ENCODE assay signal across 9 mouse cellular contexts in genomic region chr2:31762155-31762554, GRCm38 (mm10). TPM values are rescaled to one million over a fixed set of nuclear protein-coding genes. Genes with fewer than 3 reads are reported as not detected.
DNase-seq lines count a peak whose midpoint lies in the region; ATAC-seq and TF ChIP-seq lines count a peak whose summit lies in the region.
"Had no signal": no experiment of that assay in that cellular context is flagged by ENCODE, and none has a peak within 500 bp of the region (broad histone marks: within the 10 kb centered on the region; RNA-seq: fewer than 3 reads in every experiment).

No protein-coding gene starts in this region.

- H3K27me3 ChIP-seq in neural tube, embryonic 11.5 days (ENCODE audit: control insufficient read depth, insufficient read depth, low read length) = no peaks in the 10 kb centered on the region
- H3K27me3 ChIP-seq in limb, embryonic 14.5 days (ENCODE audit: control insufficient read depth, insufficient read depth, low read length) = no peaks in the 10 kb centered on the region
- H3K27me3 ChIP-seq in stomach, embryonic 15.5 days (replicated peaks) = no peaks in the 10 kb centered on the region

- ATAC-seq in neural tube, embryonic 11.5 days (ENCODE audit: insufficient read depth, low FRiP score, low TSS enrichment) = no peak
- no peak for ATAC-seq in limb, embryonic 14.5 days (ENCODE audit: low FRiP score, low read depth)
- no peak for ATAC-seq in stomach, embryonic 15.5 days (ENCODE audit: insufficient read depth, low FRiP score, low read depth)

- no peaks in the 10 kb centered on the region for H3K9me3 ChIP-seq in neural tube, embryonic 11.5 days (ENCODE audit: control insufficient read depth, low read length)
- no peaks in the 10 kb centered on the region for H3K9me3 ChIP-seq in limb, embryonic 14.5 days (ENCODE audit: control insufficient read depth, low read length)
- H3K9me3 ChIP-seq in stomach, embryonic 15.5 days = no peaks in the 10 kb centered on the region

- WGBS in neural tube, embryonic 11.5 days = 38% methylated on average over 3 of the region's 3 CpGs
- 43% methylated on average over 3 of the region's 3 CpGs for WGBS in limb, embryonic 14.5 days
- WGBS in stomach, embryonic 15.5 days = 25% methylated on average over 3 of the region's 3 CpGs

- peaks cover 39% of the 10 kb centered on the region for H3K4me1 ChIP-seq in neural tube, embryonic 11.5 days (ENCODE audit: control insufficient read depth, insufficient read depth, low read length)
- peaks cover 23% of the 10 kb centered on the region for H3K4me1 ChIP-seq in limb, embryonic 14.5 days (ENCODE audit: control insufficient read depth, insufficient read depth, low read length)
- peaks cover 37% of the 10 kb centered on the region for H3K4me1 ChIP-seq in stomach, embryonic 15.5 days

- H3K9ac ChIP-seq in neural tube, embryonic 11.5 days (ENCODE audit: low read length) = peak overlapping the region; percentile 42; the same call in 1 of the 2 replicates
- peak overlapping the region; percentile 99; the same call in 1 of the 2 replicates for H3K9ac ChIP-seq in limb, embryonic 14.5 days (ENCODE audit: low read depth, low read length, severe bottlenecking)
- H3K9ac ChIP-seq in stomach, embryonic 15.5 days = no peak overlapping the region

- peak; percentile 46 for DNase-seq in adrenal gland, postnatal 14 days
- no peak for DNase-seq in adrenal gland, postnatal 36 days
- no peak for DNase-seq in neural tube, embryonic 11.5 days (ENCODE audit: low spot score)
- no peak for DNase-seq in neural tube, embryonic 10.5 days (ENCODE audit: extremely low spot score, low spot score)
- DNase-seq in limb, embryonic 14.5 days (ENCODE audit: low spot score) = no peak
- DNase-seq in cerebellum, adult 9-10 months = no peak
- no peak for DNase-seq in spleen, postnatal 4 days (ENCODE audit: low spot score in 2 of 2)
- DNase-seq: gastrocnemius, postnatal 36 days had no signal

- peak overlapping the region; percentile 91 for H3K4me3 ChIP-seq in neural tube, embryonic 11.5 days (ENCODE audit: low read depth, low read length)
- H3K4me3 ChIP-seq in limb, embryonic 14.5 days (replicated peaks; ENCODE audit: low read length) = peak overlapping the region; percentile 95
- H3K4me3 ChIP-seq in stomach, embryonic 15.5 days (replicated peaks) = peak overlapping the region; percentile 70

- no peaks in the 10 kb centered on the region for H3K36me3 ChIP-seq in neural tube, embryonic 11.5 days (ENCODE audit: control insufficient read depth, insufficient read depth, low read length)
- no peaks in the 10 kb centered on the region for H3K36me3 ChIP-seq in limb, embryonic 14.5 days (ENCODE audit: control insufficient read depth, insufficient read depth, low read length)
- no peaks in the 10 kb centered on the region for H3K36me3 ChIP-seq in stomach, embryonic 15.5 days

- TF ChIP-seq POLR2A in limb, embryonic 14.5 days (IDR thresholded peaks at IDR 0.05; ENCODE audit: borderline replicate concordance, extremely low read depth, insufficient read depth, insufficient read length) = no peak

- no peak overlapping the region for H3K27ac ChIP-seq in neural tube, embryonic 11.5 days (ENCODE audit: low read depth, low read length)
- H3K27ac ChIP-seq in limb, embryonic 14.5 days (replicated peaks; ENCODE audit: low read depth, low read length) = 0 out of 2 replicates have a peak overlapping the region, but pooled peaks have one; percentile 97
- H3K27ac ChIP-seq in stomach, embryonic 15.5 days = peak overlapping the region; percentile 94; the same call in 1 of the 2 replicates

- H3K4me2 ChIP-seq in neural tube, embryonic 11.5 days (ENCODE audit: low read depth) = peak overlapping the region; percentile 92
- H3K4me2 ChIP-seq in limb, embryonic 14.5 days (replicated peaks; ENCODE audit: low read depth, low read length, severe bottlenecking) = peak overlapping the region; percentile 69
- H3K4me2 ChIP-seq in stomach, embryonic 15.5 days = peak overlapping the region; percentile 65

RNA-seq across cellular contexts. Expression of gene Qrfp, which starts 48.2 kb away (rescaled TPM):
- 0.19 TPM in 1 of 2 replicates, not detected in the other for total RNA-seq in adrenal gland, postnatal 14 days (2021)
- total RNA-seq in adrenal gland, postnatal 36 days (2021) = not detected
- 0.09 and 0.31 TPM in 2 replicates for polyA plus RNA-seq in neural tube, embryonic 11.5 days (2014; fragmentation: Nextera tagmentation; extraction: Ambion mirVana)
- polyA plus RNA-seq in limb, embryonic 14.5 days (2012; rRNA removed) = 0.12 and 0.16 TPM in 2 replicates
- 0.30 TPM in 2 replicates for polyA plus RNA-seq in limb, embryonic 14.5 days (2014; fragmentation: Nextera tagmentation; extraction: Ambion mirVana)
- polyA plus RNA-seq in stomach, embryonic 15.5 days (2015; fragmentation: Nextera tagmentation; extraction: Ambion mirVana) = 0.05 and 0.09 TPM in 2 replicates
- total RNA-seq: gastrocnemius, postnatal 36 days had no signal
